Mouse (Mus musculus) kidney, adult 2 months (tissue): ENCODE results near the gene Ifi207.

ENCODE experiments used
- CTCF ChIP-seq: fragments of 200-500 bp; conservative IDR thresholded peaks from 2 replicates; pipeline ENCODE4 v1.5.1; 2011; ENCODE audit warnings: low read depth, mild to moderate bottlenecking, control low read depth, low read length, moderate library complexity, mixed read lengths; ENCODE audit not compliant: insufficient read depth, insufficient read length
- POLR2A ChIP-seq: fragments of 200-500 bp; IDR thresholded peaks from one replicate; pipeline ENCODE4 v1.6.1; 2011; ENCODE audit warnings: low read depth, low read length, control low read depth

DNA sequence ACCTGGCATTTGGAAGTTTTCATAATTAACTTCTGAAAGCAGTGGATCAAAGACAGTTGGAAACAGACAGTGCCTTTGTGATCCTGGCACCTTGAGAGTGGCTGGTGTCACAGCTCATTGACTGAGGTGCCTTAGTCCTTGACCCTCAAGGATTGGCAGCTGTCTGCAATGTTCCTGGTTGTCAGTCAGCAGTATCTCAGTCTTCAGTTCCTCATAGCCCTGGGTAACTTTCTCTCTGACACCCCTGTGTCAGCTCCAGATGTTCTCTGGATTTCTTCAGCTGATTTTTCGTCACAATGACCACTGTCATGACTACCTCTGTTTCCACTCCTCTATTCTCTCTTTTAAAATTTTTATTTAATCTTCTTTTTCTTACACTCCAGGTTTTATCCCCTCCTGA lies 715 bp upstream of the Ifi207 start:
- TF ChIP-seq CTCF (no peak), POLR2A (no peak)
